In the genomic region with DNA sequence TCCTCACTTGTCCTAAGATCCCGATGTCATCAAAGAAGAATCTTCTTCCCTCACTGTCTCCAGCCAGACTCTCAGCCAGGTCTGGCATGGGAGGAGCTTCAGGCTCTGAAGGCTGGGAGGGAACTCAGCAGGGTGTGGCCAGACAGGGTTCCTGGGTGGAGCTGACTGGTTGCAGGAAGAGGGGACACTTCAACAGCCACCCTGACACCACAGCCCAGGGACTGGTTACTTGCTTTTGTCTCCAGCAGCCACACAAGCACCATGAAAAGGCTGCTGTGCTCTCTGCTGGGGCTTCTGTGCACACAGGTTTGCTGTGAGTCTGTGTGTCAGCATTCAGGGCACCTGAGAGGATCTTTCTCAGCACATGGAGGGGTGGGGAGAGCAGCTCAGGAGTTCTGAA, we compare ENCODE assay signal across 7 mouse cellular contexts.
DNase-seq lines count a peak whose midpoint lies in the region; ATAC-seq and TF ChIP-seq lines count a peak whose summit lies in the region.
"Not testable (repeated sequence)": the region's sequence is repeated elsewhere in the genome, so short reads cannot be mapped to it uniquely, and the experiment has no call there.

No protein-coding gene starts in this region.

- peak; percentile 36; the same call in 1 of the 2 replicates for ATAC-seq in granulocyte monocyte progenitor cell, adult 5-6 weeks (replicated peaks; ENCODE audit: poor library complexity, severe bottlenecking)
- not testable (repeated sequence) for ATAC-seq in liver, embryonic 12.5 days

- H3K27me3 ChIP-seq in liver, embryonic 12.5 days (replicated peaks): not testable (repeated sequence)

- not testable (repeated sequence) for H3K9me3 ChIP-seq in liver, embryonic 12.5 days (replicated peaks)

- H3K4me3 ChIP-seq in bone marrow, adult 2 months (replicated peaks; ENCODE audit: control insufficient read depth, low read depth, low read length); liver, embryonic 12.5 days; macrophage (ENCODE audit: inconsistent target): not testable (repeated sequence)

- H3K36me3 ChIP-seq in liver, embryonic 12.5 days; macrophage (ENCODE audit: inconsistent target): not testable (repeated sequence)

- not testable (repeated sequence) for H3K79me2 ChIP-seq in macrophage (ENCODE audit: inconsistent target)

- not testable (repeated sequence) for H3K9ac ChIP-seq in liver, embryonic 12.5 days

- H3K4me2 ChIP-seq in liver, embryonic 12.5 days: 0 out of 2 replicates have a peak overlapping the region, but pooled peaks have one; percentile 24

- peak overlapping the region; percentile 10; the same call in 1 of the 2 replicates for H3K27ac ChIP-seq in bone marrow, adult 2 months (ENCODE audit: control insufficient read depth, insufficient read depth, low read depth, low read length, poor library complexity)
- not testable (repeated sequence) for H3K27ac ChIP-seq in liver, embryonic 12.5 days
- peak overlapping the region; percentile 85 for H3K27ac ChIP-seq in macrophage

- DNase-seq in CD4-positive, CD25-positive, alpha-beta regulatory T cell, adult 2 months (ENCODE audit: low read depth, low spot score): peak; percentile 38
- DNase-seq in naive thymus-derived CD4-positive, alpha-beta T cell, adult 2 months (ENCODE audit: low read depth): peak; percentile 44
- peak; percentile 23 for DNase-seq in thymus, postnatal 14 days

- TF ChIP-seq POLR2A in bone marrow, adult 2 months (IDR thresholded peaks at IDR 0.05; ENCODE audit: borderline replicate concordance, control insufficient read depth, low read depth, low read length): not testable (repeated sequence)

- TF ChIP-seq CTCF in bone marrow, adult 2 months (IDR thresholded peaks at IDR 0.05; ENCODE audit: control insufficient read depth, insufficient read depth, low read length): not testable (repeated sequence)

- H3K4me1 ChIP-seq in bone marrow, adult 2 months (ENCODE audit: control insufficient read depth, insufficient read depth, low read length); liver, embryonic 12.5 days: not testable (repeated sequence)

- no CpG with 5 or more reads among the region's 1 CpGs for WGBS in bone marrow, adult 2 months
- WGBS in liver, embryonic 12.5 days (ENCODE audit: insufficient replicate concordance): no CpG with 5 or more reads among the region's 1 CpGs
- no CpG with 5 or more reads among the region's 1 CpGs for WGBS in macrophage (ENCODE audit: missing documents)
